Mouse (Mus musculus): ENCODE results near the gene Itsn1.

Itsn1 gene

GRCm38 (mm10) chr16:91765816-91766210 is 36.7 kb downstream of the Itsn1 start:
- in situ Hi-C loops (cut with MboI, MseI) = loop anchor here (5.0 kb wide), 1 partner anchor 54 kb away; no protein-coding TSS in a partner anchor

DNA sequence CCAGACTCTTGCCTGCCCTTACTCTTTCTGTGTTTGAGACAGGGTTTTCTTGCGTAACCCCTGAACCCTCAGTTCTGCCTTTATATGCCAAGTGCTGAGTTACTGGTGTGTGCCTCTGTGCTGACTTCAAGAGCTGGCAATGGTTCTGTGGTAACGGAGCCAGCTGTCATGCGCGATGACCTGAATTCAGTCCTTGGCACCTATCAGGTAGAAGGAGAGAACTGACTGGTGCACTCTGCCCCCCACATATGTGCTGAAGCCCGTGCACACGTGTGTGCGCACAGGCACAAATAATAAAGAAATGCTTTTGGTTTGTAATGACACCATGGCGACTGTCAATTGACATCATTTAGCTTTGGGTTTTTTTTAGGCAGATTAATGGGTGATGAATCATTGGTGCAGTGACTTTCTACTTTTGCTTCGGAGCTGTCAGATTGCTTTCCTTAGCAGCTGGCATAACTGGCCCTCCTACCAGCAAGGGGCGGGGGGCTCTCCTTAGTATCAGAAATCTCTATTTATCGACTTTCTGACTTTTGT is 38.2 kb downstream of the Itsn1 start:
- in situ Hi-C loops (cut with MboI, MseI) = loop anchor here (5.0 kb wide), 1 partner anchor 55 kb away; no protein-coding TSS in a partner anchor

DNA sequence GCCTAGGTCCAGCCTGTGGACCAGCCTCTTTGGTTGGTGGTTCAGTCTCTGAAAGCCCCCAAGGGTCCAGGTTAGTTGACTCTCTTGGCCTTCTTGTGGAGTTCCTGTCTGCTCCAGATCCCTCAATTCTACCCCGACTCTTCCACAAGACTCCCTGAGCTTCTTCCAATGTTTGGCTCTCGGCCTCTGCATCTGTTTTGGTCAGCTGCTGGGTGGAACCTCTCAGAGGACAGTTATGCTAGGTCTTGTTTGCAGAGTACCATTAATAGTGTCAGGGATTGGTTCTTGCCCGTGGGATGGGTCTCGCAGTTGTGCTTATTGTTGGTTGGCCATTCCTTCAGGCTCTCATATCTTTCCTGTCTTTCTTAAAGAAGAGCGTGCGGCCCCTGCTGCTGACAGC is 39.5 kb downstream of the Itsn1 start:
- in situ Hi-C loops (cut with MboI, MseI) = loop anchor here (5.0 kb wide), 1 partner anchor 56 kb away; no protein-coding TSS in a partner anchor

- in situ Hi-C loops (cut with MboI, MseI) = loop anchor here (5.0 kb wide), 1 partner anchor 58 kb away; no protein-coding TSS in a partner anchor
Measured at GRCm38 (mm10) chr16:91769911-91770310, 40.8 kb downstream of the Itsn1 start.

DNA sequence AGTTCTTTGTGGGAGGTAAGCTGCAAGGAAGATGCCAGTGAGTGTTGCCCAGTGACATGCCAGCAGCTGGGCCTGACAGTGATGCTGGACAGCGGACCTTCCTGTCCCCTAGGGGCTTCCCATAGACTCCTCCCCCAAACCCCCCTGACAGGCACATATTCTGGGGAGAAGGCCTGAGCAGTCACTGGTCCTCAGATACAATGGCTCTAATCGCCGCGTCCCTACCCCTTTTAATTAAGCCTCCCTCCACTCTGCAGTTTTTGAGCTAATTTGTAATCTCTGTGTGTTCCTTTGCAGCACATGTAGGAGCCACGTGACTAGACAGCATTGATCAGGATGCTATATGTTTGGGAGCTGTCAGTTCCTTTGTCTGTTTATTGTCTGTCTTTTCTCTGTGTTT is 41.6 kb downstream of the Itsn1 start:
- in situ Hi-C loops (cut with MboI, MseI) = no loop called here

GRCm38 (mm10) chr16:91771334-91771733 is 42.3 kb downstream of the Itsn1 start:
- in situ Hi-C loops (cut with MboI, MseI) = no loop called here

GRCm38 (mm10) chr16:91772586-91772985 is 43.5 kb downstream of the Itsn1 start:
- in situ Hi-C loops (cut with MboI, MseI) = no loop called here

DNA sequence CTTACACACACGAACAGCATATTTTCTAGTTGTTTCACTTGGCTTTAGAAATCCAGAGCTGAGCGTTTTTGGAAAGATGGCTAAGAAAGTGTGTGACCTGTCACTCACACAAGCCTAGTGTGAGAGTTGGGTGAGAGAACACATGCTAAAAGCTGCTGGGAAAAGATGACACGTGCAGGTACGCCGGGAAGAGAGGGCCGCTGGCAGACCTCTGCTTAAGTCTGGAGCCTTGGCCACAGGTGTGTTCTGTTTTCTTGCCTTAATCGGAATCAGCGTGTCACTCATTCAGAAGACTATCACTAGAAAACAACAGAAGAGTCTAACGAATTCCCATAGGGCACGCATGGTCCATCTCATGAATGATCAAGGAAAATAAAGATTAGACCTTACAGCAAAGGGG is 50.5 kb downstream of the Itsn1 start:
- in situ Hi-C loops (cut with MboI, MseI) = no loop called here

- in situ Hi-C loops (cut with MboI, MseI) = no loop called here
Measured at GRCm38 (mm10) chr16:91780151-91780550, 51.1 kb downstream of the Itsn1 start.

DNA sequence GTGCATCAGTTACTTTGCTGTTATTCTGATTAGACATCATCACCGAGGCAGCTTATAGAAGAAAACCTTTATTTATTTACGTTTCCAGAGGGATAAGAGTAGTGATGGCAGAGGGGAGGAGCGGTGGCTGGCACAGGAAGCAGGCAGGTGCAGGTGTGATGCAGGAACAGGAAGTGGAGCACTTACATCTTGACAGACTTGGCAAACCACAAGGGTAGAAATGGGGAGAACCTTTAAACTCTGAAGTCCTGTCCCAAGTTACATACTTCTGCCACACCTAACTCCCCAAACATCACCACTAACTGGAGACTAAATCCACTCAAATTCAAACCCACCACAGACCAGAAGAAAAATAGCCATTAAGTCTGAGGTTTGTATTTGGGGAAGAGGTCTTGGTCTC is 51.7 kb downstream of the Itsn1 start:
- in situ Hi-C loops (cut with MboI, MseI) = no loop called here

DNA sequence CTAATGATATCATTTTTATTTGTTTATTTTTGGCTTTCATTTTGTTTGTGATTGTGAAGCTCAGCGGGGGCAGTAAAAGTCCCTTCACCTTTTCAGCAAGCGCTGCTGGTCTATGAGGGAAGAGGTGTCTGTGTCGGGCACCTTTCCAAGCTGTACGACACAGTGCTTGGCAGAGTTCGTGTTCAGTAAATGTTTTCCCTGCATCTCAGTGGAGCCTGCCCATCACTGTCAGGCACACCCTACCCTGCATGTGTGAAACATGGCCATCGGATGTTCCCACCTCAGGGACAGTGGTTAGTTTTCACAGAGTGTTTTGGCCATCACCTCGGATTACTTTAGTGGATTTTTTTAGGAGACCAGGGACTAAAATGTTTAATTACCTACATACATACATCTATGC is 54.1 kb downstream of the Itsn1 start:
- in situ Hi-C loops (cut with MboI, MseI) = no loop called here

GRCm38 (mm10) chr16:91784298-91784697 is 55.2 kb downstream of the Itsn1 start:
- in situ Hi-C loops (cut with MboI, MseI) = no loop called here

DNA sequence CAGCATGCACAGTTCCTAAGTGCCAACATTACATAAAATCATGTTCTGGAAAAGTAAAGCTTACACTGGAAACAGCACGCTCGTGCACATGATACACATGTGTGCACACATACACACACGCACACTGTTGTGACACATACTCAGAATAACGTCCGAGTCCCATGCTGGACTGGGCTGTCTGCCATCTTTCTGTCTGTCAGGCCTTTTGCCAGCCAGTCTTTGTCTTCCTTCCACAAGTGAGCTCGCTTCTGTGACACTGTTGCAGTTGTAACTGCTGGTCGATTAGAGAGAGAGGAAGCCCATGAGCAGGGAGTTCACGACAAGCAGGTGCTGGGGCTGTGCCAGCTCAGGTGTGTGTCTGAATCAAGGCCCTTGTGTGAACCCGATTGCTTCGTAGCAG is 57.3 kb downstream of the Itsn1 start:
- in situ Hi-C loops (cut with MboI, MseI) = no loop called here

DNA sequence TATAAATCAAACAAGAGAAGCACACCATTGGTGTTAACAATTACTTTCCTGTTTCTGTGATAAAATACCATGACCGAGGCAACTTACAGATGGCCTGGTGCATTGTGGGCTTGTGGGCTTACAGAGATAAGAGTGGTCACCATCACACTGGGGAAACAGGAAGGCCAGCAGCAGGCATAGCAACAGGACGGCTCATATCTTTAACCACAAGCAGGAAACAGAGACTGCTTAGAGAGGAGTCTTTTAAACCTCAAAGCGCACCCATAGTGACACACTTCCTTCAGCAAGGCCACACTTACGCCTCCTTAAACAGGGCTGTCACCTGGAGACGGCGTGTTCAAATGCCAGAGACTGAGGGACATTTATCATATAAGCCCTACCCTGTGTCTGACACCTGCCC is 60.6 kb downstream of the Itsn1 start:
- in situ Hi-C loops (cut with MboI, MseI) = no loop called here

DNA sequence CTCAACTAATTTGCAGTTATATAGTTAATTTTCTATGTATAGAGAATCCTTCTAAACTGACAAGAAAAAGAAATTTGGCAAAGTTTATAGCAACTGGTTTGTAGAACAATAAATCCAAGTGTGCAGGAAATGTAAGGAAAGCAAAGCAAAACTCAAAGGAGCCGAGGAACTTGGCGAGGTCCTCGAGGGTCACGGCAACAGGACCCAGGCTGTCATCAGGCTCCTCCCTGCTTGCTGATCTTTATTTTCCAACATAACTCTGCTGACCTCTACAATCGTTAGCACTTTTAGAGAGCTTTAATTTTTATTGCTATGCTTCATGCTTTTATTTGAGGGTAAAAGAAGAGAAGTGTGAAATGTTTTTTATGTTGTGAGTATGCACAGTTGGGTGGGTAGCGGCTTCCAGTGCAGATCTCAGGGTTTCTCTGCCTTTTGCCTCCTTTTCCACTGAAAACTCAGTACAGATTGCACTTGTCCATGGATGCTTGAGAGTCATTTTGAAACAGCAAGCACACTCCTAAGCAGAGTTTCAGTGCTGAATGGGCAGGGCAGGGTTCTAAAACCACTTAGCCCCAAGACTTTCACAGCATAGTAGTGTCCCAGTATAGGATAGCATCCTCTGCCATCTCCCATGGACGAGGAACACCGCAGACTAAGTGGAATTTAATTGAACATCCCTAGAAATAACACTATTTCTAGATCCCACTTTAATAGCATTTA is 63.6 kb downstream of the Itsn1 start:
- in situ Hi-C loops (cut with MboI, MseI) = no loop called here

DNA sequence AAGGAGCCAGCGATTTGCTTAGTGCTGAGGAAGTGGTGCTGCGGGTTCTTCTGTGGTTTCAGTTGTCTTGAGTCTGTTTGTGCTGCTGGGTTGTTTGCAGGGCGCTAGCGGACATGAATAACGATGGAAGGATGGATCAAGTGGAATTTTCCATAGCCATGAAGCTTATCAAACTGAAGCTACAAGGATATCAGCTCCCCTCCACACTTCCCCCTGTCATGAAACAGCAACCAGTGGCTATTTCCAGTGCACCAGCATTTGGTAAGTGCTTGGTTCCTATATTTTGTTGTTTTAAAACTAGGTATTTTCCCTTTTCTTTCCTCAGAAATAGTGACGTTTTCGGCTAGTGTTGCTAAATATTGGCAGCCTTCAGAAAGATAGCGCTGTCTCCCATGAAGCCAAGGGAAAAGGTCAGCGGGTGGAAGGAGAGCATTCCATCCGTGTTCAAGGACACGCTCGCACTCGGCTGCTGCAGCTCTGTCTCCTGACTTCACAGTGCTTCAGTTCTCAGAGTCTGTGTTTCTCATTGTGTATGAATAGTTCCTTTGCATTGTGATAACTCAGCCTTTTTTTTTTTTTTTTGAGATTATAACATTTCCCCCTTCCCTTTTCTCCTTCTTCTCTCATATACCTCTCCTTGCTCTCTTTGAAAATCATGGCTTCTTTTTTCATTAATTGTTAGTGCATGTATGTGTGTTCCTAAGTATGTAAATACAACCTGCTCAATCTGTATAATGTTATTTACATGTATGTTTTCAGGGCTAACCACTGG is 64.6 kb downstream of the Itsn1 start:
- in situ Hi-C loops (cut with MboI, MseI) = no loop called here

DNA sequence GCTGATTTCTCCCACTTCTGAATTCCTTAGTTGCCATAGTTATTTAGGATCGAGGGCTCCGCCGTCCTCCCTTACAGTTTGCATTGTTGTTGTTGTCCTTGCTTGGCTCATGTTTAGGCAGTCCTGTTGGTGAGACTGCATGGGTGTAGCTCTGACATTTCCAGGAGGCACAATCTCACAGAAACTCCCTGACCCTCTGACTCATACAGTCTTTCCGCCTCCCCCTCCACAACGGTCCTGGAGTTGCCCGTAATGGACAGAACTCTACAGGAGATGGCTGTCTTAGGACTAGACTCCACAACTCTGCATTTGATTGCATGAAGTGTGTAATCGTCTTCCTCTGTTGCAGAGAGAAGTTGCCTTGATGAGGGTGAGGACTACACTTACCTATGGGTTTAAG is 65.2 kb downstream of the Itsn1 start:
- in situ Hi-C loops (cut with MboI, MseI) = no loop called here

DNA sequence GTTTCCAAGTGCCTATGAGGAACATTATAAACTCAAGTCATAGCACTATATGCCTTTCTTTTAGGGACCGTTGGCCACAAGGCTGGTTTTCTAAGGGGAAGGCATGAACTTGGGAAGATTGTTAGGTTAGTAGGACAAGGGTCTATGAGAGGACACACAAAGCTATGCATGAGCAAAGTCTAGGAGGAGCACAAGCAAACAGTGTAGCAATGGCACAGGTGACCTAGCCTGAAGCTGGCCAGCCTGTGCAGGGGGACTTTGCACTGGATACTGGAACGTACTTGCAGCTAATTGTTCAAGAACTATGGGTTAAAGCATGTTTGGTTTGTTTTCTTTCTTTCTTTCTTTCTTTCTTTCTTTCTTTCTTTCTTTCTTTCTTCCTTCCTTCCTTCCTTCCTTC is 66.0 kb downstream of the Itsn1 start:
- in situ Hi-C loops (cut with MboI, MseI) = no loop called here

- in situ Hi-C loops (cut with MboI, MseI) = no loop called here
Measured at GRCm38 (mm10) chr16:91795606-91796005, 66.5 kb downstream of the Itsn1 start.

DNA sequence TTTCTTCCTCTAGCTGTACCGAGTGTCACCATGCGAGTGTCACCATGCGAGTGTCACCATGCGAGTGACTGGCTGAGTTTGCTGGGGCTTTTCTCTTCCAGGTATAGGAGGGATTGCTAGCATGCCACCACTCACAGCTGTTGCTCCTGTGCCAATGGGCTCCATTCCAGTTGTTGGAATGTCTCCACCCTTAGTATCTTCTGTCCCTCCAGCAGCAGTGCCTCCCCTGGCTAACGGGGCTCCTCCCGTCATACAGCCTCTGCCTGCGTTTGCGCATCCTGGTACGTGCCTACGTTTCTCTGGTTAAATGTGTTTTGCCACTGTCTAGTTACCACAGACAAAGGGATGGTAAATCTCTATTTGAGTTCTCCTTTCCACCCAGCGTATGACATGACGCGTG is 72.3 kb downstream of the Itsn1 start:
- in situ Hi-C loops (cut with MboI, MseI) = no loop called here

DNA sequence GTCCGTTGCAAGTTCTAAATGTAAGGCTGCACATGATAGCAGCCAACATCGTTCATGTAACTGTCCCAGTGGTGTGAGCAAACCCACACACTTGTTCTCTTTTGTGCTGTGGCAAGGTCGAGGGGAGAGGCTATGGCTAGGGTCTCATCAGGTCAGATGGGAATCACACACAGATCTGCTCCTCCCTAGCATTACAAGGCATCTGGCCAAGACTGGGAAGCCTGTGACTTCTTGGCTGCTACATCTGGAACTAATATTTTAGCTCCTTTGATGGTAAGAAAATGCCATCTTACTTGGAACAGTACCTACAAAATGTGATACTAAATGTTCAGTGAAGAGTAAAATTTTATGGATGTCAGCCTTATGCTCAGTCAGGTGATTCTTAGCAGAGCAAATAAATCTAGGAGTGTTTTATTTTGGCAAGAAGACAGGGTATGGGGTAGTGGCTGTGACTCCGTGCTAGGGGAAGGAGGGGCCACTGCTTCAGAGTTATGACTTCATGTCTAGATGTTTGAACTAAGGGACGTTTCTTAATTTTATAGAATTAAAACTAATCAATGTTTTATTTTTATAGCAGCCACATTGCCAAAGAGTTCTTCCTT is 73.5 kb downstream of the Itsn1 start:
- in situ Hi-C loops (cut with MboI, MseI) = no loop called here

- in situ Hi-C loops (cut with MboI, MseI) = no loop called here
Measured at GRCm38 (mm10) chr16:91804418-91804817, 75.3 kb downstream of the Itsn1 start.
